Mouse (Mus musculus) C2C12 (cell line): Measurements from ENCODE around the gene Erich3.

ENCODE experiments used
- CTCF ChIP-seq: IDR thresholded peaks from one replicate; pipeline ENCODE4 v1.5.1; 2011; ENCODE audit not compliant: control insufficient read depth, insufficient read depth, insufficient read length
- USF1 ChIP-seq: IDR thresholded peaks from one replicate; pipeline ENCODE4 v1.6.1; 2011; ENCODE audit warnings: low read depth, mild to moderate bottlenecking, control low read depth, moderate library complexity

GRCm38 (mm10) chr3:154693902-154694301 is 30.2 kb downstream of the Erich3 start:
- TF ChIP-seq USF1 (no peak), CTCF (no peak)
